Mouse (Mus musculus) mouse trophoblast stem cell (cell line): Measurements from ENCODE around the gene Ggact.

Experiments
- in situ Hi-C, 2 experiments: fragments of 300-500 bp; cut with MseI, MboI; formaldehyde crosslinking; loops; 2 replicates in 1 of 2; 3 replicates in 1 of 2; pipeline ENCODE4 v1.15.1; 2025

Gene Ggact

DNA sequence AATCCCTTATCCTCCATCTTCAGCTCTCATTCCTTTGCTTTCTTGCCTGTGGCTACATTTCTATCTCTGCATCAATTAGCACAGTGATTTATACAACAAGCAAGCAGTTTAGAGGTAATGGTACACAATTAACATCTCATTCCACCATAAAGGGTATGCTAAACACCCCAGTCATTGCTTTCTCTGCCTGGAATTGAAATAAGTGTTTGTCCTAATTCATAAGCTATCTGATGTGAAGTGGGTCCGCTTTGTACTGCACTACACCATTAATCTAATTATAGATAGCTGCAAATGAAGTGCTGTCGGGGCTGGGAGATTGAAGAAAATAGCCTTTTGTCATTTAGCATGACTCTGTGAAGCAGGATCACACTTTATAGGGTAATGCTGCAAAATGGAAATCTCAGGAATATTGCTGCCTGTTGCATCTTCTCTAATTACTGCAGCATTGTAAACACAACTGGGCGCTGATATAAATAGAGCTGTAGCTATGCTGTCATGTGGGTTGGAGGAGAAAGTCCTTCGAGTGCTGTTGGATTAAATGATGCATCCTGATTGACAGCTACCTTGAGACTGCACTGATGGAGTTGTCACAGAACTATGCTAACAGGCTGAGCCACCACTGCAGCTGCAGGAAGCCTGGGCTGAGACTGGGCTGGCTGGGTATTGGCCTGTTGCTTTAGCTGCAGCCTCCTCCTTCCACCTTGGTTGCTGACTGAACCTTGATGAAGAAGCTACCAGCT is 41.5 kb downstream of the Ggact start:
- in situ Hi-C loops = loop anchor here (10.0 kb wide), 1 partner anchor 647 kb away; no protein-coding TSS in a partner anchor

DNA sequence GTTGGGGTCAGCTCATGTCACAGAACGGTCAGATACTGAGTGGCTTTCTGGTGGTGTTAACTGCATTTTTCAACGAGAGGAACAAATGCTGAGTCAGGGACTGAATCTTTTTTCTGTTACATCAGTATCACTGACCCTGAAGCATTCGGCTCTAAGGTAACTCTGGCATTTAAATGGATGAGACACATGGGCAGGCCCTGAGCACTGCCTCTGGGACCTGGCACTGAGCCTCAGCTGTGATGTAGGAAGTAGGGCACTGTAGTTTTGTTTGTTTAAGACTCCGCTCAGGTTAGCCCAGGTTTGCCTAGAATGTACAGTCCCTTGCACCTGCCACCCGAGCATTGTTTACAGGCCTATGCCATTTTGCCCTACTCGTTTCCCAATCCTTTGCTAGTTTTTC is 43.7 kb downstream of the Ggact start:
- in situ Hi-C loops = loop anchor here (10.0 kb wide), 1 partner anchor 645 kb away; no protein-coding TSS in a partner anchor

DNA sequence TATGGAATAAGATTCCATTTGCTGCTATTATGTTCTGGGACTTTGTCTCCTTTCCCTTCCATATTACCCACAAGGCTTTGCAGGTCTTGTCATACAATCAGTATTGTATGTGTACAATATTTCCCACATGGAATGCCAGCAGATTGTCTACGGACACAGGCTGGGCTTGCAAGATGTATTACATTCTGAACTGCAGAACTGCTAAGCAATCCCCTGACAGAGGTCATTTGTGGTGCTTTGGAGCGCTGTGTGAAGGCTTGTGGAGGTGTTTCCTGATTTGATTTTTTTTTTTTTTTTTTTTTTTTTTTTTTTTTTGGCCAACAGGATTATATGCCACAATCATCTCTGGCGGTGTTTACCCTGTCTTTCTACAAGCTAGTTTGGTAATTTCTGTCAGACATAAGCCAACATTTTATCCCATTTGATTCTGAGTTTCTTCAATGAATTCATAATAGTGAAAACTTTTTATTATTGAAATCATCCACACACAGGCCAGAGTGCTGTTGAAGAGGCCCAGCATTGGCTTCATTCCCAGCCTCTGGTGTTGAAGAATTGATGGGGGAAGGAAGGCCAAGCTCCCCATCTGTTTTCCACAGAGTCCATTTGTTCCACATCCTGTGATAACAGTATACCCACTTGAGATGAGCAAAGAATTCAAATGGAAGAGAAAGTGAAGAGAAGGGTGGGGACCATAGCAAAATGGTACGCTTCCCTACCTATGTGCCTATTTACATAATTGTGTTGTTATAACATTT is 45.8 kb downstream of the Ggact start:
- in situ Hi-C loops = no loop called here

DNA sequence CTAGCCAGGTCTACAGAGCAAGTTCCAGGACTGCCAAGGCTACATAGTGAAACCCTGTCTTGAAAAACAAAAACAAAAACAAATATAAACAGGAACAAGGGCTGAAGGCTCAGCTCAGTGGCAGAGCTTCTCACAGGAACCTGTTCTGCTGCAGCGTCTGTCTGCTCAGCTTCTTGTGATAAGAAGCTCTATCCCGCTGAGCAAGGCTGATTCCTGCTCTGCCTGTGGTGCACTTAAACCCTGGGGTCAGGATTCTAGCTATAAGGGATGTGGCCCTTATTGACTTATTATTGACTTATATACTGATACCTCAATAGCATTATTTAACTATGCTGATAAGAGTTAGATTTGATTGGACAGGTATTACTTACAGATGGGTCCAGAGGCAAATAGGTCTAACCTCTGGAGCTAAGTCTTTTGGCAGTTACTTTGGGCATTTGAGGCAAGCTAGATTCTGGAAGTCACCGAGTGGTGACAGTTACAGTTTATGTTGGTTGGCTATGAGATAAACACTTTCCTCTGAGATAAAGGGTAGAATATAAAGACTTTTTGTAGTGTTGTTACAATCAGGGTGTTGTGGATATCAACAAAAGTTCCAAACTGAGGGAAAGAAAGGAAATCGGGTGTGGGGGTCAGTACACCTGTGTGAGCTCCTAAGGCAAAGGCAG is 48.0 kb downstream of the Ggact start:
- in situ Hi-C loops = no loop called here

DNA sequence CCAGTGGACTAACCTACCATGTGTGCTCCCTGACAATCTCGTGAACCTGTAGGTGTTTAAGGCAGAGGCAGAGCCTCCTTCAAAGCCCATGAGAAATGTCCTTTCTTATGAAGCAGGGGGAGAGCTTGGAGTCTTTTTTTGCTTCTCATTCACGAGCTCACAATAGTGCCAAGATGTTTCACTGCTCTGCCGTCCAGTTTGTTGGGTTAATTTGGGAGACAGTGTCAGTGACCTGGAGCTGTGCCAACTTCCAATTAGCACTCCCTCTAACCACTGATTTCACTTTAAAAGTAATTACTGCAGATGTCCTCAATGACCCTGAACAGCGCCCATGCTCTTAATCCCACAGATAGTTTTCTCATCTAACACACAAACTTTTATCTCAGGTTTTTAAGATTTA is 50.9 kb downstream of the Ggact start:
- in situ Hi-C loops = no loop called here

DNA sequence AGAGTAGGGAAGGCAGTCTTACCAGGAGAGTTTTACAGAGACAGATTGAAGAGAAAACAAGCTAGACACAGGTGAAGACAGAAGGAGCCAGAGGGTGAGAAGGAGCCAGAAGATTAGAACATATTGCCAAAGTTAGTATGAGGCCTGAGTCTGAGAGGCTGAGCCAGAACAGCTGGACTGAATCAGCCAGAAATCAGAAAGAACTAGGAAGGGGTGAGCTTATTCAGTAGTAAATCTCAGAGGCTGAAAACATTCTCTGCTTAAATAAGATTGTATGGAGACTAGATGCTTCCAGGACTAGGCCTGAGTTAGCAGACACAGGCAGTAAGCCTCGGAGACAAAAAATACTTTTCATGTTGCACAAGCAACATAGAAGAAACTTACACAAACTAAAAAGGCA is 53.8 kb downstream of the Ggact start:
- in situ Hi-C loops = no loop called here

DNA sequence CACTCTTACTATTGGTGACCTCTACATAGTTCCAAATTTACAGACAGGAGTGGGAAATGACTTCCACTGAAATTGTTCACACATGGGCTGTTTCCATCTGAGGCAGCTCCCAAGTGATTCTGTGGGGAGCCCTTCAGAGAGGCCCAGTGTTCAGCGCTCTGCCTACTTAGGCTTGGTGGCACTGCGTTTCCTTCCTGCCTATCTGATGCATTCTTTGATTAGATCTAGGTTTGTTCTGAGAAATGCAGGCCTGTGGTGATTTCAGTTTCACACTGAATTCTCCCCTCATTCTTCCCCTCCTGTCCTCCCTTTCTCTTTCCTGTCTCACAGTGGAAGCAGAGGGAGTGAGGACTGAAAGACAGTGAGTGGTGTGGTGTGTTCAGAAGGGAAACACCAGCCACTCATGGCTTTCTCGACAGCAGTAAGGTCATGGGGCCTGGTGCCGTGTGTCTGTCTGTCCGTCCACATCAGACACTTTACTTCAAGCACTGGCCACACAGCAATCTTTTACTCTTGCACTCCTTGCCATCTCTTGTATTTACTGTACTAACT is 61.0 kb downstream of the Ggact start:
- in situ Hi-C loops = no loop called here

DNA sequence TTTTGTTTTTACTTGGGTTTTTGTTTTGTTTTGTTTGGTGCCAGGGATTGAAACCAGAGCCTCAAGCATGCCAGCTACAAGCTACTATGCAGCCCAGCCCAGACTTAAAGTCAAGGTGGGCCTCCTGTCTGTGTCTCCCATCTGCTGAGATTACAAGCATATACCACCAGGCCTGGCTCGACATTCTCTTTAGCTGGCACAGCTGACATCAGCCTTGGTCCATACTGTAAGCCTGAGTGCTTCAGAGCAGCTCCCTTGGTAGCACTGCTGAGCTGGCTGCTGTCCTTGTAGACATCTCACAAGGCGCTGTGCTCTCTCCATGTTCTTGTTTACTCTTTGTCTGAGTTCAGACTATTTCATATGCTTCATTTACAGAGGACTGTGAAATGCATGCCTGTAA is 76.5 kb downstream of the Ggact start:
- in situ Hi-C loops = no loop called here

DNA sequence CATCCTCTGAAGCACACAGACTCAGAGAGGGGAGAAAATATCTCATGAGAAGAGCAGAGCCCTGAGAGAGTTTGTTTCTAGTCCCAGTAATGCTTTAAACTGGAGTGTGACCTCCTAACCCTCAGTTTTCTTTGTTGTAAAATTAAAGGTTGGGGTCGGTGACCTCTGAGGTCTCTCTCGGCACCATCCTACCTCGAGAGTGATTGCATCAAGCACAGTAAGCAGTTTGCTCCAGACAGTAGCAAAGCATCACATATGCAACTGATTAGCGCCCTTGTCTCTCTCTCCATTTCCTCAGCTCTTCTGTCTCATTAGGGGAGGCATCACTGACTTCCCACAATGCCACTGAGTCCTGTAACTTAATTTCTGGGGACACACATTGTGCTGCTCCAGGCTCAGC is 77.3 kb downstream of the Ggact start:
- in situ Hi-C loops = no loop called here

DNA sequence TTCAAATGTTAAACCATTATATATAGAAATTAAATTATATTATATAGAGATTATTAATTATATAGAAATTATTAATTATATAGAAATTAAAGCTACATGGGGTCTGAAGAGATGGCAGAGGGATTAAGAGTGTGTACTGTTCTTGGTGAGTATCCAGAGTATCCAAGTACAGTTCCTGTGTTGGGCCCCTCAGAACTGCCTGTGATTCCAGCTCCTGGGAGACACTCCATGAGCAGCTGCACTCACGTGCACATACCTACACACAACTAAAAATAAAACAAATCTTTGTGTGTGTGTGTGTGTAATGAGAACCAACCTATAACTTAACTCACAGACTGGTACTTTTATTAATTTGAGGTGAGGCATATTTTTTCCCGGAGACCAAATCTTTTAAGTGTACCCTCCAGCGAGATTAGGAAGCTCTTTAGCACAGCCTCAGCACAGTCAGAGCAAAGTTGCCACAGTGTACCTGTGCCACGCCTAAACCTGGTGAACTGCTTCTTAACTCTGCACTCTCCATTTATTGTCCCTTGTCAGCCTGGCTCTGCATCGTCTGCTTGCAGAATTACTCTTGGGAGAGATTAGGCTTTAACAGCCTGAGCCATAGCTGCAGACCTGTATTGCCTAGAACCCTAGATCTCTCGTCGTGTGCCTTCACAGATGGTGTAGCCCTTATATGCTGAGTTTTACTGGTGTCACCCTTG is 77.9 kb downstream of the Ggact start:
- in situ Hi-C loops = no loop called here

DNA sequence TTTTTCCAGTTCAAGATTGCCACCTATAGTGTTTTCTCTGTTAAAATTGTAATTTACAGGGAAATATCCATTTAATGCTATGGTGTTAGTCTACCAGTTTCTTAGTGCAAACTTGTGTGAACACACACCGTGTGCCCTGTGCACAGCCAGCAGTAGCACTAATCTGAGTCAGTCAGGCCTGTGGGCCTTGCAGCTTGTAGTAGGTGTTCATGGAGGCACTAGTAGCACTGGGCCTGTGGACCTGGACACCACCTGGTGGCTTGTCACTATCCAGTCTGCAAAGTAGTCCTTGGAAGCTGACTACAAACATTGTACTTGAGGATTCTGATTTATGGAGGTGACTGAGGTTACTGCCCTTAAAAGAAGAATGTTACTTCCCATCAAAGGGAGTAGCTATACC is 78.8 kb downstream of the Ggact start:
- in situ Hi-C loops = no loop called here

DNA sequence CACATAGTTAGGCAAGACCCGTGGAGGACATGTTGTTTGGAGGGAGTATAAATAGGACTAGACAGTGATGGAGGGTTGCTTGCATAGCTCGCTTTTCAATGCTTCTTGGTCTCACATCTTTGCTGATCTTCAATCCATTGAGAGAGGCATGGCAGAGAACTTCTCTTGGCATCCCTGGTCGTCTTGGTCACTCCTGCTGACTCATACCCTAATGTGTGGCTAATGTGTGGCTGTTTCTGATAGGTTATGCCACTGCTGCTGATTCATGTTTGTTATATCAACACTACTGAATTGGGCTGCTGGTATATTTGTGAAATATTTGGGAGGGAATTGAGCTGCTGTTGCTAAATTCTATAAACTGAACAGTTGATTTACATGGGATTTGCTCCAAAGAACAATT is 79.9 kb downstream of the Ggact start:
- in situ Hi-C loops = no loop called here

DNA sequence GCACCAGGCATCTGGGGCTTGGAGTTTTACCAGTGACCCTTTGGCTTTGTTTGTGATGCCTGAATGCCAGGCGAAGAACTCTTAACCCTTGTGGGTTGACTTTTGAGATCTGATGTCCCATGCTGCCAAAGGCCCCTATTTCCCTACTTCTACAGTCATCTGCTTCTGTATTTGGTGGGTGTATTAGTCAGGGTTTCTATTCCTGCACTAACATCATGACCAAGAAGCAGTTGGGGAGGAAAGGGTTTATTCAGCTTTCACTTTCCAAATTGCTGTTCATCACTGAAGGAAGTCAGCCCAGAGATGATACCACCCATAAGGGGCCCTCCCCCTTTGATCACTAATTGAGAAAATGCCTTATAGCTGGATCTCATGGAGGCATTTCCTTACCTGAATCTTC is 83.1 kb downstream of the Ggact start:
- in situ Hi-C loops = no loop called here

DNA sequence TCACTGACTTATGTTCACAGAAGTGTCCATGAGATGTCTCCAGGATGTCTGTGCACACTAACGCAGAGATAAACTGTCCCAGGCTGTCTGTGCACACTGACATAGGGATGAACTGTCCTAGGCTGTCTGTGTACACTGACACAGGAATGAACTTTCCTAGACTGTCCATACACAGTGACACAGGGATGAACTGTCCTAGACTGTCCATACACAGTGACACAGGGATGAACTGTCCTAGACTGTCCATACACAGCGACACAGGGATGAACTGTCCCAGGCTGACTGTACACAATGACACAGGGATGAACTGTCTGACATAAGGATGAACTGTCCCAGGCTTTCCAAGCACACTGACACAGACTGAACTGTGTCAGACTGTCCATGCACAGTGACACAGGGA is 88.1 kb downstream of the Ggact start:
- in situ Hi-C loops = no loop called here

DNA sequence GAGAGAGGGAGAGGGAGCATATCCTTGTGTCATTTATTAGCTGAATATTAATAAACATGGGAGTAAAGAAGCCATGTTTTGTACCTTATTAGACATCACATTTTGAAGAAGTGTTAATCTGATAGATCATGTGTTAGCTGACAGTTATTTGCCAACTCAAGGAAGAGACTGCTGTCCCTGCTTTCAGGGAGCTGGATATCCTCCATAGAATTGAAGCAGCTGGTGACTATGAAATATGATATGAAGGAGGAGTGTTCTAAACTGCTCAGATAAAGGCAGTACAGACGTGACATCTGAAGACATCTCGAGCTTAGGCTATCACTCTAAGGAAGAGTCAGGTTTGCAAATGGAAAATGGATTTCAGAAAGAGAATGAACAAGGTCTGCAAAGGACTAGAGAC is 89.8 kb downstream of the Ggact start:
- in situ Hi-C loops = no loop called here

DNA sequence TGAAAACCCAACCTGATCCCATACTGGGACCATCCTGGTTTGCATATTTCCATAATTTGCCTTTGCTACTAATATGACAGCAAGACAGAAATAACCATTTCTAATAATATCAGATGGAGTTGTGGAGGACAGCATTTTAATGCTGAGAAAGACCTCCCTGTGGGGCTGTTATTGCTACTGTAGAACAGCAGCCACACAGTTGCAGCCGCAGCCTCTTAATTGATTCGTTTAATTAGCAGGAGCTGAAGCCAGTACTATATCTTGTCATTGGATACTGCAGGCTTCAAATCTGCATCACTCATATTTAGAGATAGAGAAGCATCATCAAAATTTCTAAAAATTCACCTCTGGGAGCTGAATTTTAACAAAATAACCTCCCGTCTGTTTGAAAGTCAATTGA is 92.6 kb downstream of the Ggact start:
- in situ Hi-C loops = no loop called here

DNA sequence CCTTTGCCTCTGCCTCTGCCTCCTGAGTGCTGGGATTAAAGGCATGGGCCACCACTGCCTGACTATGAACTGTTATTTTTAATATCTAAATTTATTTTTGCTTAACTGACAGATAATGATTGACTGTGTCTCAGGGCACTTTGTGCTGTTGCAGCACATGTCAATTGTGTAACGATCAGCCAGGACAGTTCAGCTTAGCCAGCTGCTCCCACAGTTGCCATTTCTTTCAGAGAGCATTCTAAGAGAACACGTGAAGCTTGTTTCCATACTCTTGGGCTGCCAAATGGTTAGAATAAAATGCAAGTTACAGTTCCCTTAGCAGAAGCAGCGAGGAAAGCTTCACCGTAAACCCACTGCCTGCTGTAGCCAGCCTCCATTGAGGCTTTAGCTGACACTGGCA is 113.3 kb downstream of the Ggact start:
- in situ Hi-C loops = no loop called here

DNA sequence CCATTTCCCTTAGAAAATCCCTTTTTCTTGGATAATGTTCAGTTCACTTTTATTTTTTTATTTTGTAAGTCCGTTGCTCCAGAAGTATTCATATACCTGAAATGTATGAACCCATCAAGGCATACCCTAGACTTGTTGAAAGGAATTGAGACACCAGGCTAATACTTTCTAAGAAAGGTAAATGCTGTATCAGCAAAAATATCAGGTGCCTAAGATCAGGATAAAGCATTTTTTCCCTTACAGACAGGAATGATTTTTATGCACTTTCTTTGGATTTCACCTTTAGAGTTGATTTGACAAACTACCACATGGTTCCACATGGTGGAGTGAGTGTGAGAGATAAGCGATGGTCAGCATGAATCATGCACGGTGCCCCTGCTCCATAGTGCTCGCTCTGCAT is 120.2 kb downstream of the Ggact start:
- in situ Hi-C loops = no loop called here

DNA sequence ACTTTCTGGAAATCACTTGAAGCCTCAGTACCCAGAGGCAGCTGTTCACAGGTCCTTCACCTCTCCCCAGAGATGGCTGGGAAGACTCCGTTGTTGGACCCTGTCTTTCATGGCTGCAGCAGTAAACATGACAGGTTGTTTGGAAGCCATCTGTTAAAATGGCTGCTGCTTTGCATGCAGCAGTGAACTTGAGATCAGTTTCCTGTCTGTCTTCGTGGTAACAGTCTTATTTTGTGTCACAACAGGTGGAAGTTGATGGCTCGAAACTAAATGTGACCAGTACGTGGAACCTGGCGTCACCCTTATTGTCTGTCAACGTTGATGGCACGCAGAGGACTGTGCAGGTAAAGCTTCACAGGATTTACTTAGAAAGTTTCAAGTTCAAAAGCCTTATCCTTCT is 123.4 kb downstream of the Ggact start:
- in situ Hi-C loops = no loop called here

DNA sequence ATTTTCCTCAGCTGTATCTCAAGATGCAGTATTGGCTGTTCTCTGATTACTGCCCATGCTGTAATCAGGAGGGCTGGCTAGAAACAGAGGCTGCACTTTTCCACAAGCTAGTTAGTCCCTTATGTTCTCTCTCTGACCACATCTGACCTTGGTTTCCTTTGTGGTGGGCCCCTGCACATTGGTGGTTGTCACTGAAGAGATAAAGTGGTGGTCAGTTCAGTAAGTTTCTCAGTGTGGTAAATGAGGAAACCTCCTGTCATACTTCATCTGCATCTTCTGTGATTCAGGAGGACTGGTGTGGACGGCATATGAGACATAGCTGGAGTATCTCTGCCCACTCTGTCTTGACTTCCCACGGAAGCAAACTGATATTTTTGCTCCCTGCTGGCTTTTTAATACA is 125.4 kb downstream of the Ggact start:
- in situ Hi-C loops = no loop called here

DNA sequence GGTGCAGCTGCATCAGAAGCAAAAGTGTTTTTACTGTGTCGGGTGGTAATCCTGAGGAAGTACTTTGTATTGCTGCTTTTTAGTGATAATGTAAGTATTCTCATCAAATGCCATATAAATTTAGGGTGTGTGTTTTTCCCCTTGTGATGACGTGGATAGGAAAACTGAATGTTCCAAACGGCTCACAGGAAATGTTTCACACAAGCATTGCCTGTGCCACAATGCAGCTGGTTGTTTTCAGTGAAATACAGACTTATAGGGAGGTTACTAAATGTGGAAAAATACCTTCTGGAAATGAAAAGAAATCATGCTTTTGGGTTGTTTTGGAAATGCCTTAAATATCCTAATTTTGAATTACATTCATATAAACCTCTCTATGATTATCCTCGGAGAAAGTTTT is 128.9 kb downstream of the Ggact start:
- in situ Hi-C loops = no loop called here

DNA sequence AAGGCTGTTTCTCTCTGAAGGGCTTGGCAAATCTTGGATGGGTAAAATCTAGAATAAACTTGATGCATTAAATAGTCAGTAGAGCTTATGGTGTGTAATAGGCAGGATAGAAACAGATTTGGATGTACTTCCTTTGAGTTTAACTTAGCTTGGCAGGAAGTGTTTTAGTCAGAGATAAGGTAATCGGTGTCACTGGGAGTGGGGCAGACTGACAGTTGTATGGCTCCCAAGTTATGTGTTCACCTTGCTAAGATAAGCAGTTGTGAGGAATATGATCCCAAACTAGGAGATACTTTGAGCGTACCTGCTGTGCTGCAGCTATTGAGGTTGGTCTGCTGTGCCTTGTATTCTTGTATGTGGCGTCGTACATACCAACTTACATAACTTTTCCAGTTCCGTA is 147.1 kb downstream of the Ggact start:
- in situ Hi-C loops = no loop called here
